Mouse (Mus musculus): Measurements from ENCODE around the gene Pigp.

DNA sequence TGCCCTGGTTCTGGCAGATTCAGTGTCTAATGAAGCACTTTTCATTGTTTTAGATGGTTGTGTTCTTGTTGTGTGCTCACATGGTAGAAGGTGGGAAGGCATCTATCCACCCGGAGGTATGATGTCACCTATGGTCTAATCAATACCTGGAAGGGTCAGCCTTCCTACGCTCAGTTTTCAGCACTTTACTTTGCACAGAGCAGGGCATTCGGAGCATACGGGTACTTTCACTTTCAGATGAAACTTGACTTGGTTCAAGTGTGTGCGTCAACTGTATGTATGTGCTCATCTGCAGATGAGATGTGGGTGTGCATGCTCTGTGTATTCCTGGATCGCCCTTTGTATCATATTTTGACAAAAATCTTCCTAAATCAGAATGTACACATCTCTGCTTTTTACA is 42.5 kb upstream of the Pigp start:
- TF ChIP-seq EP300 (IDR thresholded peaks at IDR 0.05; ENCODE audit: low read length) (no peak), ELF1 (IDR thresholded peaks at IDR 0.05; ENCODE audit: low read depth, low read length) (no peak), MYC (IDR thresholded peaks at IDR 0.05; ENCODE audit: low read depth, low read length) (no peak), MAZ (IDR thresholded peaks at IDR 0.05; ENCODE audit: low read depth, low read length) (no peak), CTCF (conservative IDR thresholded peaks at IDR 0.05 in 1 of 2, IDR thresholded peaks at IDR 0.05 in 1 of 2; ENCODE audit: low read depth in 2 of 2, low read length in 2 of 2) (no peak), HCFC1 (IDR thresholded peaks at IDR 0.05; ENCODE audit: low read depth, low read length) (no peak)

Measured in CH12.LX (cell line).